Mouse (Mus musculus): ENCODE results near the gene Urah.
A peak's percentile ranks its signal among the peaks of the same experiment; 100 is the strongest.

Urah gene

DNA sequence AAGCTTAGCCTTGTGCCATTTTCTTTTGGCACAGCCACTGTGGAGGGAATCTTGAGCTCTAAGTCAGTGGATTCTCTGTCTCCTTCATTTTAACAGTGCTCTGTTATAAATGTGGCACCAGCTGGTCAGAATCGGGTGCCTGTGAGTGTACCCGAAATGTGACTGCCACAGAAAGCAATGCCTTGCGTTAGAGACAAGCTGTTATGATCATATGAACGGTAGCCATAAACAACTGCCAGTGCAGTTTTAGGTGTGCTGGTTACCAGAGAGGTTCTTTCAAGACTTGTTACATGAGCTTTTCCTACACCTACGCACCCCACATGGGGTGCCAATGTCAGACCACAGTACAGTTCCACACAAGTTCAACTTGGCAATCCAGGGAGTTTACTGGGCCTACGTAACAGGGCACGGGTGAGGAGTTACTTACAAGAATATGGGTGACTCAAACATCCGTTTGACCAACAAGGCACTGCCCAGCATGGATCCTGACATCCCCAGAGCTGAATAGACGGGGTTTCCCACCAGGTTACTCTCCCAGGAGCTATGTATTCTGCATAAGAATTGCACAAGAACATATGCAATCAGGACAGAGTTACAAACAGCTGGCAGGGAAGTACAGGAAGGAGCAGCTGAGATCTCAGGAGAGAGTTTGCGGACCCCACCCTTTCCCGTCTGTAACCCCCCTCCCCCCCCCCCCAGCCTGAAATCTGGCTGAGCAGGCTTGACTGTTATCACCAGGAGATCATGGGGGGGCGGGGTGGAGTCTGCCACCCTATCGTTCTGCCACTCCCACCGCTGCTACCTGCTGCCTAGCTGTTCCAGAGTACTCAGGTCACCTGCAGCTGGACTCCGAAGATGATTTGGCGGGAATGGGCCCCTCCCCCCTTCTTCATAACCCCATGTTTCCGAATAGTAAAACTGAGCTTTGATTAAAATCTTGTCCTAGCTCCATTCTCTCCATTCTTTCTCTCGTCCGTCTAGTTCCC is 6.2 kb downstream of the Urah start:
- no peak for DNase-seq (ENCODE audit: low spot score in 2 of 2)

DNA sequence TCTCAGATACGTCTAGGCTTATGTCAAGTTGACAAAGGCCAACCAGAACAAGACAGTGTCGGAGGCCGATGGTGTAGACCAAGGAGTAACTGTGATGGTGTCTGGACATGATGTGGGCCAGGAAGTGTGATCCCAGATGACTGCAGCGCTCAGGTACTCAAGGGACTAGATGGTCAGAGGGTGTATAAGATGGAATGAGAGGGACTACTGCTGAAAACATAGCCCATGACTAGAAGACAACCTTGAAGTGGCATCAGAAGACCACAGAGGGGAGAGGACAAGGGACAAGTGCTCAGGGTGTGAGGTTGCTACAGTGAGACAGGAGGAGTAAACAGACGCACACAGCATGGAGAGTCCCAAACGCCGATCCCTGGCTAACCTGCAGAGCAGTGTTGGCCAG is 9.0 kb downstream of the Urah start:
- DNase-seq (ENCODE audit: low spot score in 2 of 2): no peak

DNA sequence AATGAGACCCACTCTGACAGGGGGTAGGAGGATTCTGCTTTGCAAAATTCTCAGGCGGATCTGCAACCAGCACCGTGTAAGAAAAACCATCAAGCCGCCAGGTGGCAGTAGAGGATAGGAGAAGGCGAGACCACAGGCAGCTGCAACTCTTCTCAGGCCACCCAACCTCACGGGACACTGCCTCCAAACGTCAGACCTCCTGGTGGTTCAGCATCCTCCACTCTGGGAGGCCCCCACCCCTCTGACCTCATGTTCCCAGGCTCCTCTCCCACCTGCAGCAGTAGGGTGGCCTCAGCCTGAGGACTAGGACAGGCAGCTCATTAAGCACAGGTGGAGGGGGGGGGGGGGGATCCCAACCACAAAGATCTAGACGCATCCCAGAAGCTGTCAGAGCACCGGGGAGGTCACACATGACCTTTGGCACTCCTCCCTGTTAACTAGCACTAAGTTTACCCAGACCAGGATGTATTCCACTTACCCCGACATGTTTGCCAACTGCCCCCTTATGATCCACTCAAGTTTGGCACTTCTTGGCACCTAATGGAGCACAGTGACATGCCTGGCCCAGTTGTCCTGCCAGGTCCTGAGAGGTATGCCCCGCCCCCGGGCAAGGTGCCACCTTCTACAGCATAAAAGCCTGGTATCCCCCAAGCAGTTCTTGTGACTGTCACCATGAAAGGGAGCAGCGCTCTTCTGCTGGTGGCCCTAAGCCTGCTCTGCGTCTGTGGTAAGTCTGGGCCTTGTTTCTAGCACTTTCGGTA is 10.3 kb downstream of the Urah start, which contains the start of gene Scgb1c1:
Scgb1c1 (plus strand) TSS at position 643 of the 761 bp plus-strand sequence.
- DNase-seq (ENCODE audit: low spot score in 2 of 2): peak in 1 of 2 experiments; percentile 89

DNA sequence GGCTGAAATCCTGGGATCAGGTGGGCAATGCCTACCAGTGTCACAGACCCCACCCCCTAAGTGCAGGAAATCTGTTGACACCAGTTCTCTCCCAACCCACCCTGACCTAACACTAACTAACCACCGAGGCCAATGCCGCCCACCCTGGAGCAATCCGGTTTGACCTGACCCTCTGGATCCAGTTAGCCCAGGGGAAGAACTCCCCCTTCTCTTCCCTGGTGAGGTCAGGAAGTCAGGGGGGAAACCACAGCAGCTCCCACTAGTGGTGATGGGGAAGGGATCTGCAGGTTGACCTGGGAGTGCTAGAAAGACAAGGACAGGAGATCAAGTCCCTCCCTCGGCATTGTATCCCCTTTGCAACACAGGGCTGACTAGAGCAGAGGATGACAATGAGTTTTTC is 10.9 kb downstream of the Urah start:
- no peak for DNase-seq (ENCODE audit: low spot score in 2 of 2)

DNA sequence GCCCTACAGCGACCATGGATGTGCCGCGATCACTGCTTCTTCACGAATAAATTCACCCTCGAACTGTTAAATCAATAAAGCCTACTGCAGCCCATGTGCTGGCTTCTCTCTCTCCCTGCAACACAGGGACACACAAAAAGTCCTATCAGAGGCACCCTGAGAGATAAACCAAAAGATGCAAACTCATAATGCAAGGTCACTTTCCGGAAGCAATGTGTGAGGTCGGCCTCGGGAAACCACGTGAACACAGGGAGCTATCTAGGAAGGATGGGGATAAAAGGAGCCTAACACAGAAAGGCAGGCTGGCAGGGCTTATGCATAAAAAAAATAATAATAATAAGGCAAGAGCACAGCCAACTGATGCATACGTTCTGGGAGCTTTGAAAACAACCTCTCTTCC is 11.9 kb downstream of the Urah start:
- DNase-seq (ENCODE audit: low spot score in 2 of 2): no peak

DNA sequence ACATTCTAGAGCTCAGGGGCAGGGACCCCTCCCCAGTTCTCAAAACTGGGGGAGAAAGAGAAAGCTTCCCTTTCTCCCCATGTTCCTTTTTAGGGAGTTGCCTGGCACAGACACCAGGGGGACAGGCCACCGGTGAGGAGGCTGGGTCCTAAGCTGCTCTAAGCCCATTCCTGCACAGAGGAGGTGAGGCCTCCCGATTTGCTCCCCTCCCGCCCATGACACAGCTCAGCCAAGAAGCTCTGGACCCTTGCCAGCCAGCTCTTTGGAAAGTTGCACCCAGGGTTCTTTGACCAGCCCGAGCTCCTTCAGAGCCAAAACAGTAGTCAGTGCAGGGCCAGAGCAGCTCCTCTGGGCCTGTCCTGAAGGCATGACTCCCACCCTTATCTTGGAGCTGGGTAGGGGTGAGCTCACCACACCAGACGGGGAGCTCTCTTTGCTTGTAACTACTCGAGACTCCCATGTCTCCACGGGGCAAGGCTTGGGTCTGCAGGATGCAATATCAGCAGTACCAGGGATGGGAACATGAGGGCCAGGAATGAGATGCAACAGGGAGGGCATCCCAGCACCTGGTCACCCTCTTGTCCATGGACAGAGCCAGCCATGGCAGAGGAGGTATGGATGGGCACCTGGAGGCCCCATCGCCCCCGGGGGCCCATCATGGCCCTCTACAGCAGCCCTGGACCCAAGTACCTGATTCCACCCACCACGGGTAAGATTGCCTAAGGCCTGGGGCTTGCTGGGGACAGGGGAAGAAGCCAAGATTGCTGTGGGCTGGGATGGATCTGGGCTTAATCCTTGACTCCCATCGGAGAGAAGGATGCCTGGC is 13.2 kb downstream of the Urah start, which contains the start of gene Odf3:
Odf3 (plus strand) TSS at position 51 of the 826 bp plus-strand sequence.
- no peak for DNase-seq (ENCODE audit: low spot score in 2 of 2)

DNA sequence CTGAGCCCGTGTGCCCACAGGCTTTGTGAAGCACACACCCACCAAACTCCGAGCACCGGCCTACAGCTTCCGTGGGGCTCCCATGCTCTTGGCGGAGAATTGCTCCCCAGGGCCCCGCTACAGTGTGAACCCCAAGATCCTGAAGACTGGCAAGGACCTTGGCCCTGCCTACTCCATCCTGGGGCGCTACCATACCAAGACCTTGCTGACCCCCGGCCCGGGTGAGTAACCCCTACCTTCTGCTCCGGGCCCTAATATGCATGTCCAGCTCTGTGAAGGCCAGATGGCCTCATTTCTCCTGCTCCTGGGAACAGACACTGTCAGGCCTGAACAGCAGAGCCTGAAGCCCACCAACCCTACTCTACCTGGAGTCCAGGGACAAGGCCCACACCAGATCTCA is 13.8 kb downstream of the Urah start:
- DNase-seq (ENCODE audit: low spot score in 2 of 2): no peak

DNA sequence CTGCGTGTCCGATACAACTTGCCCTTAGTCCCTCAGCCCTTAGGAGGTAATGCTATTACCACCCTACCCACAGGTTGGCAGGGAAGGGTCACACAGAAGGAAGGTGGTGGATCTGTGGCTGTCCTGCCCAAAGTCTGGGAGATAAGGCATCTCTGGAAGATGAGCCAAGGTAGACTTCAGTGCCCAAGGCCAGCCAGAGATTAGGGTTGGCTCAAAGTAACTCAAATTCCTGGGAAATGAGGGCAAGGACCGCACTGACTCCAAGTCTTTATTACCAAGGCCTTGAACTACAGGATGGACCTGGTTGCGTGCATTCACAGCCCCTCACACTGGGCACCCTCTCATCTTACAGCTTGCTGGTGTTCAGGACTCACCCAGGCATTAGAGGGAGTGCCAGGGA is 17.1 kb downstream of the Urah start:
- DNase-seq (ENCODE audit: low spot score in 2 of 2): no peak

DNA sequence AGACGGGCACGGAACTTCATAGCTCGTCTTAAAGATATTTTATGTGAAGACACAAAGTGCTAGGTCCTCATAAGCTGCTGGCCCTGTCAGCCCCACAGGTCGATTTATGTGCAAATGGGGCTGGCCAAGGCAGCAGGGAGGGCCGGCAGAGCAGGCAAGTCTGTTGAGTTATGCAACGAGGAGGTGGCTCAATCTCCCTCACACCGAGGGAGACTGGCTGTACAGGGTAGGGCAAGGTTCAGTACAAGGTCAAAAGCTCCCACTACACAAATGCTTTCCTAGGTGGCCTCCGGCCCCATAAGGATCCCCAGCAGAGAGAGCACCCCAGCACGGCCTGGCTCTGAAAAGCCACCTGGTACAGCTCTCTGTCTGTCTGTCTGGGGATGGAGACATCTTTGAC is 18.6 kb downstream of the Urah start:
- no peak for DNase-seq (ENCODE audit: low spot score in 2 of 2)

DNA sequence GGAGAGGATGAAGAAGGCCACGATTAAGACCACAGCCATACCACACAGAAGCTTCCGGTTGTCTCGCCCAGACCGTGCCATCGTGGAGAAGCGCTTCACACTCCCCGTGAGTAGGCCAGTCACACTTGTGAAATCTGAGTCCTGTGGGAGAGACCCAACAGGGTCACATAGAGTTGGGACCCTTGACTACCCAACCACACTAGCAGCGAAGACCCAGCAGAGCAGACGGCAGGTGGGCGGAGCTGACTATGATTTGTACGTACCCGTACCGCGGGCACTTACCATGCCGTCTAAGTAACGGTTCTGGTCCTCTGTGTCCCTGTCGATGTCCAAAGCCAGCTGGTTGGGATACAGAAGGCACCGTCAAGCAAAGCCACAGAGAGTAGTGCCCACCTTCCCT is 19.7 kb downstream of the Urah start:
- no peak for DNase-seq (ENCODE audit: low spot score in 2 of 2)

DNA sequence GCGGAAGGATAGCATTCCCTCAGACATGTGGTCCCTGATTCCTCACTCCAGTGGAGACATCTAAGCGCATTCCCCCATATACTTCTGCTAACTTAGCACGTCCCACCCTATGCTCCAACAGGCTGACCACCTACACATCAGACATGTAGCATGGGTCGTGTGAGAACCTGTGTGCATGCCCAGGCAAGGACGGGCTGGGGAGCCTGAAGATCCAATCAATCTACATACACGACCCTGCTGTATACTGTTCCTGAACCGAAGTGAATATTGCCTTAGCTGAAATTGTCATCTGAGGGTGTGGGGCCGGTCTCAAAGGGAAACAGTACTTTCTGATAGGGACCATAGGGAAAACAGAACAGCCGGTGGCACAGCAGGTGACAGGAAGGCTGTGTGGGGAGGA is 20.4 kb downstream of the Urah start:
- no peak for DNase-seq (ENCODE audit: low spot score in 2 of 2)

DNA sequence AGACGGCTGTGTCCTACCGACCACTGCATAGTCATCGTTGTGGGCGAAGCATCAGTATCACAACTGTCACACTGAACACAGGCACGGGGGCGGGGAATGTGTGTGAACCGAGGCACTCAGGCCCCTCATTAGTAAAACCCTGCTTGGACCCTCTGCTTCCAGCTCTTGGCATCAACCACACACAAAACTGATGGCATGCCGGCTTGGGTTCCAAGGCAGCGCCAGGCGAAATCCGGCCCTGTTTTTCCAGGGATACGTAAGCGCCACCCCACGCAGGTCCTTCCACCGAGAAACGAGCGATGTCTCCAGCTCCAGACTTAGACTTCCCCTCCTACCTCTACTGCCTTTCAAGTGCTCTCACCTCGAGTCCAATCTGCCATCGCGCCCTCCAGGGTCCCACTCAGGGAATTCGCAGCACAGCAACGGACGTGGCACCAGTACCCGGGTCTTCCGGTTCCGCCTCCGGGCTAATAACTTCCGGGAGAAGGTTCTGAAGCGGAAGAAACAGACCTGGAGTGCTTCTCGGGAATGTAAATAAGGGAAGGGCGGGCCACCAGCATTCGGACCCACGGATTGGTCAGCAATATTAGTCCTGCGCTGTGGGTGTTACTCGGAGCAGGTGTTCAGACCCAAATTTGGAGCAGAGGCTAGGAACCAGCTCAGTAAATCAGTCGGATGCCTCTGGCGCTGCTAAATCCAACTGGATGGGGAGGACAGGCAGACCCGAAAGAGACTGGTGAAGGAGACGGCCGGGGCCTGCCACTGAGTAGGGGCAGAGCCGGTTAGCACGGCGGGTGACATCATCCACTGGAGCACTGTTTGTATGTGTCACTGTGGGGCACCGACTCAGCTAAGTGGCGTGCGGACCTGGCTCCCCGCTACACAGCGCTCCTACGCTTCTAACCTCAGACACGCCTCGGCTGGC is 21.3 kb downstream of the Urah start, which contains the start of gene Gm45785:
Gm45785 (minus strand) TSS at position 472 of the 925 bp plus-strand sequence.
- DNase-seq (ENCODE audit: low spot score in 2 of 2): peak; percentile 83 to 91

DNA sequence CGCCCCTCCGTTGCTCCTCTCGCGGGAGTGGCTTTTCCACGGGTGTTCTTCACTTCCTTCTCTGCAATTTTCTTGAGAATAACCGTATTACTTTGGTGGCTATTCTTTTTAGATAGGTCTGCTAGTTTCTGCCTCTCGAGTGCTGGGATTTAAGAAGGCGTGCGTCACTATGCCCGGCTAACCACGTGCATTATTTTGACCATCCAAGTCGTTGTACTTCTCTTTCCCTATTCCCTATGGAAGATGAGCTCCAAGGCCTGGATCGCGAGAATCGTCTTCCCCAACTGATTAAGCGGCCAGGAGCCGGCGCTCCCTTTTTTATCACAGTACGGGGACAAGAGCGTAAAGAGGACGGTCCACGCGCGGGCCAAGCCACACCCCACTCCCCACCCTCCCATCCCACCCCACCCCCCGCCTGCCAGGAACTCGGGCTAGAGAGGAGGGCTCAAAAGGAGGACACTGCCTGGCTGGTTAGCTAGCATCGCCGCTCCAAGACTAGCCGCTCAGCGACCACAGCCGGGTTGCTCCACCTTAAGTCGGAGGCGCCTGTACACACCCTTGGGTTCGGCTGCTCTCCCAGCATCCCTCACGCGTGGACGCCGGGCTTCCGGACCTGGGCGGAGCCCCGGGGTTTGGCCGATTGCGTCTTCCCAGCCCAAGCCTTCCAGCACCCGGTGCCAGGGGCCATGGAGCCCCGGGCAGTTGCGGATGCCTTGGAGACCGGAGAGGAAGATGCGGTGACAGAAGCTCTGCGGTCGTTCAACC is 22.1 kb downstream of the Urah start, which contains the start of gene Ric8a:
Ric8a (plus strand) TSS at position 173 of the 765 bp plus-strand sequence.
- DNase-seq (ENCODE audit: low spot score in 2 of 2): peak; percentile 65 to 89

DNA sequence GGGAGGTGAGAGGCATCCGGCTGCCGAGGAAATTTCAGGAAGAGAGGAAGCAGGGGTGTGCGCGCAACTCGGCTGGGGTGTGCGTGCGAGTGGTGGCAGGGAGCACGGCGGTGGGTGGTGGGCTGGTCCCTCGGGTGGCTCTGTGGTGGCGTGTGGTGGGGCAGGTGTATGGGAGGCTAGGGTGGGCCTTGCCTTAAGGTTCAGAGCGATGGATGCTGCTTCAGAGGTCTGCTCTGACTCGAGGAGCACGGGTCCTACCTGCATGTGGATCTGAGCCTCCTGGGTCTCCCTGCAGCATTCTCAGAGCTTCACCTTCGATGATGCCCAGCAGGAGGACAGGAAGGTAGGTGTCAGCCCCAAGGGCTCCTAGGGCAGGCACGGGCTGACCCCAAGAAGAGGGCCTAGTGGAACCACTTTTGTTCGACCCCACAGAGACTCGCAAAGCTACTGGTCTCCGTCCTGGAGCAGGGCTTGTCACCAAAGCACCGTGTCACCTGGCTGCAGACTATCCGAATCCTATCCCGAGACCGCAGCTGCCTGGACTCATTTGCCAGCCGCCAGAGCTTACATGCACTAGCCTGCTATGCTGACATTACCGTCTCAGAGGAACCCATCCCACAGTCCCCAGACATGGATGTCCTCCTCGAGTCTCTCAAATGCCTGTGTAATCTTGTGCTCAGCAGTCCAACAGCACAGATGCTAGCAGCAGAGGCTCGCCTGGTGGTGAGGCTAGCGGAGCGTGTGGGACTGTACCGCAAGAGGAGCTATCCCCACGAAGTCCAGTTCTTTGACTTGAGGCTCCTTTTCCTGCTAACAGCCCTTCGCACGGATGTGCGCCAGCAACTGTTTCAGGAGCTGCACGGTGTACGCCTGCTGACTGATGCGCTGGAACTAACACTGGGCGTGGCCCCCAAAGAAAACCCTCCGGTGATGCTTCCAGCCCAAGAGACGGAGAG is 23.0 kb downstream of the Urah start, which contains the start of gene Bet1l:
Bet1l (minus strand) TSS at position 28 of the 956 bp plus-strand sequence.
- peak in 1 of 2 experiments; percentile 40 for DNase-seq (ENCODE audit: low spot score in 2 of 2)

DNA sequence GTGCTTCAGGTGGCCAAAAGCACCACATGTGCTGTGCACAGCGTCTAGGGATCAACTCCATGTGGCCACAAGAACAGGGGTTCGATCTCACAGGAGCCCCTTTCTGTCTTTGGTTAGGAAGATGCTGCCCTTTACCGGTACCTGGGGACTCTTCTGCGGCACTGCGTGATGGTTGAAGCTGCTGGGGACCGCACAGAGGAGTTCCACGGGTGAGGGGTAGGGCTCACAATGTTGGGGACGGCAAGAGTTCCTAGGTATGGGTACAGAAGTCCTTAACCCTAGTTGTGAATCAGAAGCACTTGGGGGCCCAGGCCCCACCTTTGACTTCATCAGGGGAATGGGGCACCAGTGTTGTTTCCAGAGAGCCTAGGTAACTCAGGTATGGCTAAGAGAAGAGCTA is 23.9 kb downstream of the Urah start:
- DNase-seq (ENCODE audit: low spot score in 2 of 2): no peak

DNA sequence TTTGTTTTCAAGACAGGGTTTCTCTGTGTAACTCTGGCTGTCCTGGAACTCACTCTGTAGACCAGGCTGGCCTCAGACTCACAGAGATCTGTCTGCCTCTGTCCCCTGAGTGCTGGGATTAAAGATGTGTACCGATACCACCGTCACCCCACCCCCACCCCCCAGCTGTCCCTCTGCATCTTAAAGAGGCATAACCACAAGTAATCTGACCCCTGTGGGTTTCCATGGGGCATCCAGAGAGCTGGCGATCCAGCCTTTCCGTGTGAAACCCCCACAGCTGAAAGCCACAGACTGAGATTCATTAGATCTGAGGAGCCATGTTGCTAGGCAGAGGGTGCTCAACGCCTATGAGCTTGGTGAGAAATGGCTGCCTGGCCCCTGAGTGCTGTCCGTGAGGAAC is 25.2 kb downstream of the Urah start:
- DNase-seq (ENCODE audit: low spot score in 2 of 2): no peak

DNA sequence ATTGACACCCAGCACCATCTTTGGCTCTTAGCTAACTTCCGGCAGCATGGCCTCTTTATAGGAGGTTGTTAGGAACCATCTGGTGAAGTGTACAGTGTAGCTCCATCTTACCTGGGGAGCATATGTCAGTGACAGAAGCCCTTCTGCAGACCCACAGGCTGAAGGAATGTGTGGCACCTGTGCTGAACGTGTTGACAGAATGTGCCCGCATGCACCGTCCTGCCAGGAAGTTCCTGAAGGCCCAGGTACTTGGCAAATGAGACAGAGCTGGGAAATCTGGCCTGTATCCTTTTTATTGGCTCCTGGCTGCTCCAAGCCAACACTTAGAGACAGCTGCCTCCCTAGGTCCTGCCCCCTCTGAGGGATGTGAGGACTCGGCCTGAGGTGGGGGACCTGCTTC is 25.9 kb downstream of the Urah start:
- no peak for DNase-seq (ENCODE audit: low spot score in 2 of 2)

DNA sequence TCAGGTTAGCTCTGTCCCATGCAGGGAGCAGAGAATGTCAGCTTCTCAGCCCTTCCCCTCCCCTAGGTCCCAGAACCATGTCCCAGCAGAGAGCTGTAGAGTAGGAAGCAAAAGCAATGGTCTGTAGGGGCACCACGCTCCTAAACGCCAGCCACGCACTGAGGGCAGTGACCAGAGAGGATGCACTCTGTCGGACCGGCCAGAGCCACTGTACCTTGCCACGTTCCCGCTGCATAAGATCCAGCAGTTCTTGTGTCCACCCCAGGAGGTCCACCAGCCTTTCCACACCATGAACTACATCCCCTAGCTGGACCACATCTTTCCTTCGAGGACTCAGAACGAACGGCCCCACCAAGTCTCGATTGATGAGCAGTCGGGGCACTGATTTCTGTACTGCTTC is 29.9 kb downstream of the Urah start:
- DNase-seq (ENCODE audit: low spot score in 2 of 2): no peak
